Mouse (Mus musculus) midbrain, embryonic 16.5 days (tissue): ENCODE data around the gene B4galnt1. TPM values are rescaled to one million over a fixed set of nuclear protein-coding genes. Genes with fewer than 3 reads are reported as not detected.

Source experiments
- ATAC-seq: fragments of 200-750 bp; cut with Nextera tagmentation; 2 replicates; pipeline ENCODE4 v1.8.0; 2017; ENCODE audit warnings: moderate TSS enrichment
- H3K27ac ChIP-seq: fragments of 300-500 bp; sonication (generic); 2 replicates; pipeline ENCODE4 v1.5.1; 2014; ENCODE audit warnings: mild to moderate bottlenecking, low read length, mixed read lengths
- H3K27me3 ChIP-seq: fragments of 300-500 bp; sonication (generic); 2 replicates; pipeline ENCODE4 v1.6.1; 2014; ENCODE audit warnings: low read depth, low read length, mixed read lengths; ENCODE audit not compliant: control insufficient read depth, insufficient read depth
- H3K36me3 ChIP-seq: fragments of 300-500 bp; sonication (generic); 2 replicates; pipeline ENCODE4 v1.6.1; 2014; ENCODE audit warnings: mild to moderate bottlenecking, low read length, moderate library complexity, mixed read lengths; ENCODE audit not compliant: control insufficient read depth, insufficient read depth
- H3K4me1 ChIP-seq: fragments of 300-500 bp; sonication (generic); 2 replicates; pipeline ENCODE4 v1.6.1; 2014; ENCODE audit warnings: mild to moderate bottlenecking, low read length, mixed read lengths; ENCODE audit not compliant: control insufficient read depth, insufficient read depth
- H3K4me2 ChIP-seq: fragments of 300-500 bp; sonication (generic); 2 replicates; pipeline ENCODE4 v1.6.1; 2014; ENCODE audit warnings: mild to moderate bottlenecking, low read length, mixed read lengths
- H3K4me3 ChIP-seq: fragments of 300-500 bp; sonication (generic); 2 replicates; pipeline ENCODE4 v1.5.1; 2014; ENCODE audit warnings: low read depth, mild to moderate bottlenecking, low read length, moderate library complexity, mixed read lengths
- H3K9ac ChIP-seq: fragments of 300-500 bp; sonication (generic); 2 replicates; pipeline ENCODE4 v1.6.1; 2014; ENCODE audit warnings: low read depth, low read length, mixed read lengths
- H3K9me3 ChIP-seq: fragments of 300-500 bp; sonication (generic); replicated peaks from 2 replicates; pipeline ENCODE4 v1.6.1; 2014; ENCODE audit warnings: mild to moderate bottlenecking, low read length, mixed read lengths; ENCODE audit not compliant: control insufficient read depth, poor library complexity, severe bottlenecking
- WGBS: fragments of 180-500 bp; shearing (Covaris S2); extraction: QIAGEN DNeasy Blood & Tissue Kit; methylation state at CpG from one replicate; pipeline ENCODE4 v1.1.7; 2014; 5-methylcytosine and 5-hydroxymethylcytosine counted together
- polyA plus RNA-seq: library from polyadenylated mRNA; unstranded; fragments of >200 nt; fragmentation: Nextera tagmentation; extraction: Ambion mirVana; gene quantifications from 2 replicates; pipeline ENCODE4 v1.2.1, GENCODE M21; 2015

B4galnt1 gene
- polyA plus RNA-seq, 1 experiment from 2014 or later: 71.7 TPM

- Histone ChIP-seq H3K4me2 (no peak overlapping the region), H3K27me3 (no peaks in the 10 kb centered on the region), H3K9ac (no peak overlapping the region), H3K36me3 (0 out of 2 replicates have a peak, but pooled peaks cover 4% of the 10 kb centered on the region), H3K9me3 (no peaks in the 10 kb centered on the region), H3K4me1 (peaks cover 16% of the 10 kb centered on the region), H3K27ac (no peak overlapping the region), H3K4me3 (no peak overlapping the region)
- 94% methylated on average over 8 of the region's 8 CpGs for WGBS
- no peak for ATAC-seq
Measured at GRCm38 (mm10) chr10:127213272-127213671, 48.2 kb downstream of the B4galnt1 start.

GRCm38 (mm10) chr10:127213704-127214421 lies 48.8 kb downstream of the B4galnt1 start:
- WGBS: 84% methylated on average over 13 of the region's 13 CpGs
- Histone ChIP-seq H3K27ac (no peak overlapping the region), H3K9me3 (no peaks in the 10 kb centered on the region), H3K4me3 (no peak overlapping the region), H3K4me1 (peaks cover 16% of the 10 kb centered on the region), H3K36me3 (no peaks in the 10 kb centered on the region), H3K9ac (no peak overlapping the region), H3K4me2 (no peak overlapping the region), H3K27me3 (no peaks in the 10 kb centered on the region)
- no peak for ATAC-seq

GRCm38 (mm10) chr10:127214422-127214803 lies 49.4 kb downstream of the B4galnt1 start:
- ATAC-seq: no peak
- Histone ChIP-seq H3K36me3 (no peaks in the 10 kb centered on the region), H3K27me3 (no peaks in the 10 kb centered on the region), H3K27ac (no peak overlapping the region), H3K4me1 (peaks cover 16% of the 10 kb centered on the region), H3K9me3 (no peaks in the 10 kb centered on the region), H3K4me2 (no peak overlapping the region), H3K9ac (no peak overlapping the region), H3K4me3 (no peak overlapping the region)
- 69% methylated on average over 1 of the region's 1 CpGs for WGBS

GRCm38 (mm10) chr10:127216456-127216855 lies 51.4 kb downstream of the B4galnt1 start:
- no peak overlapping the region for H3K4me2 ChIP-seq
- no peak overlapping the region for H3K27ac ChIP-seq
- H3K27me3 ChIP-seq: no peaks in the 10 kb centered on the region
- no peaks in the 10 kb centered on the region for H3K9me3 ChIP-seq
- no peaks in the 10 kb centered on the region for H3K36me3 ChIP-seq
- H3K4me1 ChIP-seq: no peaks in the 10 kb centered on the region
- no peak overlapping the region for H3K4me3 ChIP-seq
- ATAC-seq: no peak
- 96% methylated on average over 11 of the region's 11 CpGs for WGBS
- no peak overlapping the region for H3K9ac ChIP-seq

GRCm38 (mm10) chr10:127217177-127217576 lies 52.2 kb downstream of the B4galnt1 start:
- Histone ChIP-seq H3K36me3 (no peaks in the 10 kb centered on the region), H3K9ac (no peak overlapping the region), H3K4me3 (no peak overlapping the region), H3K4me2 (no peak overlapping the region), H3K27me3 (no peaks in the 10 kb centered on the region), H3K9me3 (no peaks in the 10 kb centered on the region), H3K27ac (no peak overlapping the region), H3K4me1 (no peaks in the 10 kb centered on the region)
- no peak for ATAC-seq

- no peak overlapping the region for H3K27ac ChIP-seq
- no peak overlapping the region for H3K4me3 ChIP-seq
- WGBS: 93% methylated on average over 2 of the region's 2 CpGs
- H3K4me2 ChIP-seq: no peak overlapping the region
- no peaks in the 10 kb centered on the region for H3K9me3 ChIP-seq
- no peaks in the 10 kb centered on the region for H3K4me1 ChIP-seq
- H3K9ac ChIP-seq: no peak overlapping the region
- no peak for ATAC-seq
- H3K36me3 ChIP-seq: no peaks in the 10 kb centered on the region
- H3K27me3 ChIP-seq: no peaks in the 10 kb centered on the region
Measured at GRCm38 (mm10) chr10:127218339-127218738, 53.3 kb downstream of the B4galnt1 start.

Other genes starting within 250 kb of the B4galnt1 start
- gene Ctdsp2, start 186.5 kb upstream of the B4galnt1 start, polyA plus RNA-seq: 12.0 and 13.5 TPM in 2 replicates
- gene Avil, start 164.5 kb upstream of the B4galnt1 start, polyA plus RNA-seq: 1.7 and 2.8 TPM in 2 replicates
- 61.4 and 67.7 TPM in 2 replicates for gene Tsfm, start 134.4 kb upstream of the B4galnt1 start, polyA plus RNA-seq
- 20.1 TPM in 2 replicates for gene Mettl1, start 123.8 kb upstream of the B4galnt1 start, polyA plus RNA-seq
- 0.21 and 0.22 TPM in 2 replicates for gene Eef1akmt3, start 123.7 kb upstream of the B4galnt1 start, polyA plus RNA-seq
- 0.08 and 0.14 TPM in 2 replicates for gene Cyp27b1, start 117.0 kb upstream of the B4galnt1 start, polyA plus RNA-seq
- gene March9, start 105.0 kb upstream of the B4galnt1 start, polyA plus RNA-seq: 5.6 and 6.3 TPM in 2 replicates
- 646 and 776 TPM in 2 replicates for gene Cdk4, start 101.7 kb upstream of the B4galnt1 start, polyA plus RNA-seq
- 105 and 110 TPM in 2 replicates for gene Tspan31, start 95.0 kb upstream of the B4galnt1 start, polyA plus RNA-seq
- 5.1 and 5.3 TPM in 2 replicates for gene Agap2, start 89.9 kb upstream of the B4galnt1 start, polyA plus RNA-seq
- 132 and 138 TPM in 2 replicates for gene Os9, start 44.1 kb upstream of the B4galnt1 start, polyA plus RNA-seq
- 1.1 and 1.2 TPM in 2 replicates for gene Slc26a10, start 15.4 kb downstream of the B4galnt1 start, polyA plus RNA-seq
- 19.6 and 20.2 TPM in 2 replicates for gene Arhgef25, start 24.9 kb downstream of the B4galnt1 start, polyA plus RNA-seq
- 254 and 255 TPM in 2 replicates for gene Dtx3, start 30.5 kb downstream of the B4galnt1 start, polyA plus RNA-seq
- 16.9 and 18.4 TPM in 2 replicates for gene Pip4k2c, start 46.4 kb downstream of the B4galnt1 start, polyA plus RNA-seq
- gene Kif5a, start 98.1 kb downstream of the B4galnt1 start, polyA plus RNA-seq: 113 and 120 TPM in 2 replicates
- 332 and 345 TPM in 2 replicates for gene Dctn2, start 101.1 kb downstream of the B4galnt1 start, polyA plus RNA-seq
- gene Mbd6, start 123.8 kb downstream of the B4galnt1 start, polyA plus RNA-seq: 12.6 and 15.3 TPM in 2 replicates
- gene Mars, start 146.6 kb downstream of the B4galnt1 start, polyA plus RNA-seq: 123 and 128 TPM in 2 replicates
- 0.46 and 0.75 TPM in 2 replicates for gene Arhgap9, start 156.7 kb downstream of the B4galnt1 start, polyA plus RNA-seq
- gene Gli1, start 176.7 kb downstream of the B4galnt1 start, polyA plus RNA-seq: 0.92 and 1.3 TPM in 2 replicates
- gene Inhbe, start 189.2 kb downstream of the B4galnt1 start, polyA plus RNA-seq: 0.04 TPM in 2 replicates
- gene Inhbc, start 205.2 kb downstream of the B4galnt1 start, polyA plus RNA-seq: 0.15 TPM in 1 of 2 replicates, not detected in the other
- 35.2 and 35.9 TPM in 2 replicates for gene R3hdm2, start 215.1 kb downstream of the B4galnt1 start, polyA plus RNA-seq